Mouse (Mus musculus) thymus, postnatal 25 days (tissue): Measurements from ENCODE around the gene Brms1l.
"Not testable (repeated sequence)": the region's sequence is repeated elsewhere in the genome, so short reads cannot be mapped to it uniquely, and the experiment has no call there.

ENCODE experiments used
- DNase-seq: peaks from one replicate; pipeline ENCODE4 v3.0.0; 2022

Gene Brms1l

GRCm38 (mm10) chr12:55836199-55836951, at the start of gene Brms1l:
TSS of gene Brms1l (plus strand) at chr12:55836324.
- peak; percentile 94 for DNase-seq

- DNase-seq = not testable (repeated sequence)
Observed at GRCm38 (mm10) chr12:55794485-55794884, 41.6 kb upstream of the Brms1l start.

GRCm38 (mm10) chr12:55797103-55797502, 39.0 kb upstream of the Brms1l start:
- no peak for DNase-seq

GRCm38 (mm10) chr12:55798745-55799144, 37.4 kb upstream of the Brms1l start:
- DNase-seq = no peak

GRCm38 (mm10) chr12:55800144-55800543, 36.0 kb upstream of the Brms1l start:
- no peak for DNase-seq

GRCm38 (mm10) chr12:55801131-55801530, 35.0 kb upstream of the Brms1l start:
- DNase-seq = no peak

GRCm38 (mm10) chr12:55805035-55805434, 31.1 kb upstream of the Brms1l start:
- no peak for DNase-seq

- DNase-seq = no peak
Observed at GRCm38 (mm10) chr12:55816488-55816887, 19.6 kb upstream of the Brms1l start.

GRCm38 (mm10) chr12:55820119-55820660, 15.9 kb upstream of the Brms1l start:
- DNase-seq = peak; percentile 39

GRCm38 (mm10) chr12:55820661-55821314, 15.3 kb upstream of the Brms1l start, which contains the start of gene Ralgapa1:
TSS of gene Ralgapa1 (minus strand) at chr12:55821167.
- peak; percentile 89 for DNase-seq

GRCm38 (mm10) chr12:55824027-55824426, 12.1 kb upstream of the Brms1l start:
- DNase-seq = no peak

GRCm38 (mm10) chr12:55825537-55825936, 10.6 kb upstream of the Brms1l start:
- DNase-seq = no peak

- DNase-seq = peak; percentile 64
Observed at GRCm38 (mm10) chr12:55831101-55831500, 5.0 kb upstream of the Brms1l start.

- DNase-seq = no peak
Observed at GRCm38 (mm10) chr12:55832961-55833360, 3.2 kb upstream of the Brms1l start.

GRCm38 (mm10) chr12:55833906-55834625, 2.1 kb upstream of the Brms1l start:
- no peak for DNase-seq

- no peak for DNase-seq
Observed at GRCm38 (mm10) chr12:55834891-55835290, 1.2 kb upstream of the Brms1l start.

- DNase-seq = no peak
Observed at GRCm38 (mm10) chr12:55835857-55836198, 296 bp upstream of the Brms1l start.

- DNase-seq = no peak
Observed at GRCm38 (mm10) chr12:55837495-55837894, 1.4 kb downstream of the Brms1l start.

GRCm38 (mm10) chr12:55846741-55847140, 10.6 kb downstream of the Brms1l start:
- DNase-seq = peak; percentile 43

GRCm38 (mm10) chr12:55847851-55848250, 11.7 kb downstream of the Brms1l start:
- DNase-seq = no peak

GRCm38 (mm10) chr12:55850650-55851049, 14.5 kb downstream of the Brms1l start:
- DNase-seq = no peak

- DNase-seq = no peak
Observed at GRCm38 (mm10) chr12:55859409-55860349, 23.6 kb downstream of the Brms1l start.
